Mouse (Mus musculus) heart, adult 2 months (tissue): ENCODE measurements at regions not wholly inside any gene's neighbourhood (a gene's known extent, or its start where the extent isn't known, plus 50 kb on each side); places are given as distances from the start of the nearest gene placed in this dataset.
A peak's percentile ranks its signal among the peaks of the same experiment; 100 is the strongest.

Experiments used
- DNase-seq, 2 experiments: peaks; one replicate each; pipeline ENCODE4 v3.0.0; 2021
- H3K27ac ChIP-seq: fragments of 200-600 bp; 2 replicates; pipeline ENCODE4 v1.8.1; 2022
- H3K27me3 ChIP-seq: fragments of 200-500 bp; 2 replicates; pipeline ENCODE4 v1.6.1; 2012; ENCODE audit warnings: mild to moderate bottlenecking, low read length, inconsistent platforms, mixed read lengths; ENCODE audit not compliant: control insufficient read depth, insufficient read depth
- H3K36me3 ChIP-seq: fragments of 200-500 bp; 2 replicates; pipeline ENCODE4 v1.6.1; 2012; ENCODE audit warnings: low read length, inconsistent platforms; ENCODE audit not compliant: control insufficient read depth, insufficient read depth
- H3K4me1 ChIP-seq: fragments of 200-500 bp; 2 replicates; pipeline ENCODE4 v1.6.1; 2011; ENCODE audit warnings: low read length; ENCODE audit not compliant: control insufficient read depth, insufficient read depth
- H3K4me3 ChIP-seq: fragments of 200-600 bp; 2 replicates; pipeline ENCODE4 v1.8.1; 2022
- H3K79me2 ChIP-seq: fragments of 200-500 bp; replicated peaks from 2 replicates; pipeline ENCODE4 v1.6.1; 2012; ENCODE audit warnings: mild to moderate bottlenecking, inconsistent platforms, low read length, moderate library complexity, mixed read lengths; ENCODE audit not compliant: control insufficient read depth, insufficient read depth
- H3K9ac ChIP-seq: fragments of 200-500 bp; 2 replicates; pipeline ENCODE4 v1.6.1; 2012; ENCODE audit warnings: low read depth, mild to moderate bottlenecking, control low read depth, inconsistent platforms, low read length, mixed read lengths
- CTCF ChIP-seq: fragments of 200-600 bp; IDR thresholded peaks from 2 replicates; pipeline ENCODE4 v1.8.1; 2022; ENCODE audit warnings: antibody characterized with exemption, mild to moderate bottlenecking, moderate library complexity
- EP300 ChIP-seq: fragments of 200-500 bp; IDR thresholded peaks from 2 replicates; pipeline ENCODE4 v1.6.1; 2011; ENCODE audit warnings: low read depth, low read length, control low read depth; ENCODE audit not compliant: insufficient read depth
- POLR2A ChIP-seq: fragments of 200-500 bp; IDR thresholded peaks from 2 replicates; pipeline ENCODE4 v1.6.1; 2011; ENCODE audit warnings: mild to moderate bottlenecking, low read depth, low read length, control low read depth; ENCODE audit not compliant: insufficient read depth
- WGBS: fragments of 180-500 bp; shearing (Covaris S2); methylation state at CpG from one replicate; pipeline ENCODE4 v1.1.7; 2018; 5-methylcytosine and 5-hydroxymethylcytosine counted together
- intact Hi-C: fragments of 180-260 bp; cut with DNase I; formaldehyde crosslinking; loops from one replicate; pipeline ENCODE4 v1.15.1; 2025

GRCm38 (mm10) chr10:19472949-19473535, 116.7 kb downstream of the Olig3 start:
- no peak overlapping the region for H3K9ac ChIP-seq
- TF ChIP-seq POLR2A = no peak
- no peak for TF ChIP-seq EP300
- no peak for TF ChIP-seq CTCF
- H3K4me3 ChIP-seq = no peak overlapping the region
- H3K4me1 ChIP-seq = peaks cover 1% of the 10 kb centered on the region; the same call in 1 of the 2 replicates
- DNase-seq = no peak
- intact Hi-C loops = no loop called here
- WGBS = 66% methylated on average over 3 of the region's 3 CpGs
- H3K27me3 ChIP-seq = no peaks in the 10 kb centered on the region
- H3K79me2 ChIP-seq = no peaks in the 10 kb centered on the region
- H3K36me3 ChIP-seq = no peaks in the 10 kb centered on the region
- no peak overlapping the region for H3K27ac ChIP-seq

GRCm38 (mm10) chr10:19485537-19486135, 106.1 kb upstream of the Ifngr1 start:
- H3K27me3 ChIP-seq = no peaks in the 10 kb centered on the region
- 88% methylated on average over 15 of the region's 15 CpGs for WGBS
- no peak overlapping the region for H3K27ac ChIP-seq
- H3K4me3 ChIP-seq = no peak overlapping the region
- H3K36me3 ChIP-seq = no peaks in the 10 kb centered on the region
- TF ChIP-seq EP300 = no peak
- TF ChIP-seq POLR2A = no peak
- TF ChIP-seq CTCF = no peak
- H3K4me1 ChIP-seq = no peaks in the 10 kb centered on the region
- no peaks in the 10 kb centered on the region for H3K79me2 ChIP-seq
- intact Hi-C loops = no loop called here
- DNase-seq = no peak
- no peak overlapping the region for H3K9ac ChIP-seq

- no peak overlapping the region for H3K4me3 ChIP-seq
- no peak for DNase-seq
- H3K79me2 ChIP-seq = no peaks in the 10 kb centered on the region
- 48% methylated on average over 8 of the region's 8 CpGs for WGBS
- intact Hi-C loops = loop anchor here (5.0 to 10.0 kb wide), 4 partner anchors 67 to 634 kb away; partner anchors contain the start of gene Ifngr1
- peaks cover 9% of the 10 kb centered on the region for H3K4me1 ChIP-seq
- H3K27me3 ChIP-seq = no peaks in the 10 kb centered on the region
- peaks cover 2% of the 10 kb centered on the region; the same call in 1 of the 2 replicates for H3K36me3 ChIP-seq
- TF ChIP-seq POLR2A (no peak), EP300 (no peak), CTCF (no peak)
- H3K27ac ChIP-seq = no peak overlapping the region
- no peak overlapping the region for H3K9ac ChIP-seq
Measured at GRCm38 (mm10) chr10:19490500-19490899, 101.2 kb upstream of the Ifngr1 start.

- H3K36me3 ChIP-seq = peaks cover 2% of the 10 kb centered on the region; the same call in 1 of the 2 replicates
- H3K4me3 ChIP-seq = no peak overlapping the region
- no peaks in the 10 kb centered on the region for H3K27me3 ChIP-seq
- peak overlapping the region; percentile 39 for H3K27ac ChIP-seq
- H3K4me1 ChIP-seq = peaks cover 9% of the 10 kb centered on the region
- no peaks in the 10 kb centered on the region for H3K79me2 ChIP-seq
- TF ChIP-seq POLR2A = no peak
- peak; percentile 82 for TF ChIP-seq CTCF
- TF ChIP-seq EP300 = 0 out of 2 replicates have a peak, but pooled peaks have one; percentile 24
- no peak overlapping the region for H3K9ac ChIP-seq
- DNase-seq = peak; percentile 72 to 83
- WGBS = 25% methylated on average over 21 of the region's 21 CpGs
- intact Hi-C loops = loop anchor here (1.0 to 10.0 kb wide), 7 partner anchors 27 to 633 kb away; partner anchors contain the start of gene Ifngr1
Measured at GRCm38 (mm10) chr10:19491513-19492380, 100.0 kb upstream of the Ifngr1 start.

- H3K27ac ChIP-seq = peak overlapping the region; percentile 64
- no peak overlapping the region for H3K4me3 ChIP-seq
- no peaks in the 10 kb centered on the region for H3K79me2 ChIP-seq
- H3K9ac ChIP-seq = peak overlapping the region; percentile 73
- no peak for DNase-seq
- 10% methylated on average over 9 of the region's 9 CpGs for WGBS
- H3K36me3 ChIP-seq = peaks cover 2% of the 10 kb centered on the region; the same call in 1 of the 2 replicates
- intact Hi-C loops = loop anchor here (5.0 to 10.0 kb wide), 4 partner anchors 63 to 630 kb away; partner anchors contain the start of gene Ifngr1
- peaks cover 9% of the 10 kb centered on the region for H3K4me1 ChIP-seq
- no peak for TF ChIP-seq EP300
- TF ChIP-seq POLR2A = peak; percentile 70; the same call in 1 of the 2 replicates
- H3K27me3 ChIP-seq = no peaks in the 10 kb centered on the region
Measured at GRCm38 (mm10) chr10:19494461-19495105, 97.2 kb upstream of the Ifngr1 start.
